Comparison of ENCODE assay signal across 9 mouse cellular contexts in the genomic region with DNA sequence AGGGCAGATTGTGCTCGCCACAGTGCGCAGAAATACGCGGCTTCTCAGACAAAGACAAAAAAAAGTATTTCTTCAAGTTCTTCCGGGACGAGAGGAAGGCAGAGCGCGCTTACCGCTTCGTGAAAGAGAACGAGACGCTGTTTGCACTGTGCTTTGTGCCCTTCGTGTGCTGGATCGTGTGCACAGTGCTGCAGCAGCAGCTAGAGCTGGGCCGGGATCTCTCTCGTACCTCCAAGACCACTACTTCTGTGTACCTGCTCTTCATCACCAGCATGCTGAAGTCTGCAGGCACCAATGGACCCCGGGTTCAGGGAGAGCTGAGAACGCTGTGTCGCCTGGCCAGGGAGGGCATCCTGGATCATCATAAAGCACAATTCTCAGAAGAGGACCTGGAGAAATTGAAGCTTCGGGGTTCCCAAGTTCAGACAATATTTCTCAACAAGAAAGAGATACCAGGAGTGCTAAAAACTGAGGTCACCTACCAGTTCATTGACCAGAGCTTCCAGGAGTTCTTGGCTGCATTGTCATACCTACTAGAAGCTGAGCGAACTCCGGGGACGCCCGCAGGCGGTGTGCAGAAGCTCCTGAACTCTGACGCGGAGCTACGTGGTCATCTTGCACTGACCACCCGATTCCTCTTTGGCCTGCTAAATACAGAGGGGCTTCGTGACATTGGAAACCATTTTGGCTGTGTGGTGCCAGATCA. TPM values are rescaled to one million over a fixed set of nuclear protein-coding genes. Genes with fewer than 3 reads are reported as not detected.
DNase-seq lines count a peak whose midpoint lies in the region; ATAC-seq and TF ChIP-seq lines count a peak whose summit lies in the region.
"Had no signal": no experiment of that assay in that cellular context is flagged by ENCODE, and none has a peak within 500 bp of the region (broad histone marks: within the 10 kb centered on the region; RNA-seq: fewer than 3 reads in every experiment).

No protein-coding gene starts in this region.

- H3K9ac ChIP-seq in liver, embryonic 14.5 days (replicated peaks) = no peak overlapping the region

- DNase-seq in frontal cortex, postnatal 10 days (ENCODE audit: low spot score in 2 of 2) = no peak
- peak; percentile 32 for DNase-seq in thymus, postnatal 0 days (ENCODE audit: low spot score)
- no peak for DNase-seq in thymus, postnatal 14 days
- DNase-seq in liver, embryonic 14.5 days (ENCODE audit: low read depth in 3 of 3, low spot score in 3 of 3) = no peak
- DNase-seq in ovary, postnatal 14 days (ENCODE audit: low spot score) = no peak
- no peak for DNase-seq in gastrocnemius, postnatal 4 days (ENCODE audit: low spot score in 2 of 2)

- no peak for TF ChIP-seq CTCF in liver, embryonic 14.5 days (IDR thresholded peaks at IDR 0.05; ENCODE audit: low read depth)

- ATAC-seq in frontal cortex, adult (ENCODE audit: low TSS enrichment) = peak; percentile 57; the same call in 1 of the 2 replicates
- ATAC-seq in liver, embryonic 14.5 days (ENCODE audit: insufficient read depth) = no peak
- ATAC-seq in megakaryocyte progenitor cell, adult 5-6 weeks (replicated peaks; ENCODE audit: poor library complexity) = no peak

- H3K4me1 ChIP-seq in liver, embryonic 14.5 days (replicated peaks; ENCODE audit: control insufficient read depth in 2 of 2, insufficient read depth in 2 of 2, low read length in 1 of 2) = peaks cover 0 to 3% of the 10 kb centered on the region in 2 experiments; a peak in 2 of 4 replicates

- 21% methylated on average over 30 of the region's 30 CpGs for WGBS in liver, embryonic 14.5 days (ENCODE audit: insufficient replicate concordance)

- H3K36me3 ChIP-seq in liver, embryonic 14.5 days (replicated peaks; ENCODE audit: control insufficient read depth, insufficient read depth, low read depth) = no peaks in the 10 kb centered on the region

- H3K27me3 ChIP-seq in liver, embryonic 14.5 days (ENCODE audit: control insufficient read depth, insufficient read depth, low read length) = peaks cover 40% of the 10 kb centered on the region

- H3K27ac ChIP-seq in liver, embryonic 14.5 days = no peak overlapping the region

- peak overlapping the region; percentile 44 for H3K4me2 ChIP-seq in liver, embryonic 14.5 days (ENCODE audit: low read depth)

- H3K9me3 ChIP-seq in liver, embryonic 14.5 days (ENCODE audit: control insufficient read depth, low read length) = no peaks in the 10 kb centered on the region

- no peak for TF ChIP-seq EP300 in liver, embryonic 14.5 days (IDR thresholded peaks at IDR 0.05; ENCODE audit: low read depth)

- no peak overlapping the region for H3K4me3 ChIP-seq in liver, embryonic 14.5 days (ENCODE audit: insufficient read depth in 1 of 2, low read depth in 2 of 2, low read length in 2 of 2)

RNA-seq across cellular contexts. Expression of gene Nlrp6, which starts 2.5 kb away (rescaled TPM):
- polyA plus RNA-seq in thymus, postnatal 0 days (2015; fragmentation: Nextera tagmentation; extraction: Ambion mirVana) = 0.74 and 0.81 TPM in 2 replicates
- 6.3 and 6.5 TPM in 2 replicates for polyA plus RNA-seq in liver, embryonic 14.5 days (2012; rRNA removed)
- polyA plus RNA-seq in liver, embryonic 14.5 days (2014; fragmentation: Nextera tagmentation; extraction: Ambion mirVana) = 2.6 and 3.2 TPM in 2 replicates
- not detected in 2 replicates for total RNA-seq in megakaryocyte progenitor cell, adult 5-6 weeks (2015)
- not detected in 2 replicates for total RNA-seq in megakaryocyte progenitor cell, adult 5-6 weeks (2017)
- under 1 TPM in 1 of 2 experiments, not detected in 1; 0.08 TPM for total RNA-seq in gastrocnemius, postnatal 4 days (2021)

RNA-seq across cellular contexts. Expression of gene Pgghg, which starts 18.0 kb away (rescaled TPM):
- polyA plus RNA-seq in thymus, postnatal 0 days (2015; fragmentation: Nextera tagmentation; extraction: Ambion mirVana) = 15.5 and 18.6 TPM in 2 replicates
- polyA plus RNA-seq in liver, embryonic 14.5 days (2012; rRNA removed) = 7.2 TPM in 2 replicates
- 4.5 and 4.9 TPM in 2 replicates for polyA plus RNA-seq in liver, embryonic 14.5 days (2014; fragmentation: Nextera tagmentation; extraction: Ambion mirVana)
- 5.1 and 7.3 TPM in 2 replicates for total RNA-seq in megakaryocyte progenitor cell, adult 5-6 weeks (2015)
- total RNA-seq in megakaryocyte progenitor cell, adult 5-6 weeks (2017) = 8.2 and 9.0 TPM in 2 replicates
- total RNA-seq in gastrocnemius, postnatal 4 days (2021) = 10 to 100 TPM; 15.8 to 16.6 TPM

RNA-seq across cellular contexts. Expression of gene Cox8b, which starts 23.0 kb away (rescaled TPM):
- 1.9 and 3.2 TPM in 2 replicates for polyA plus RNA-seq in thymus, postnatal 0 days (2015; fragmentation: Nextera tagmentation; extraction: Ambion mirVana)
- not detected in 2 replicates for polyA plus RNA-seq in liver, embryonic 14.5 days (2012; rRNA removed)
- not detected in 2 replicates for polyA plus RNA-seq in liver, embryonic 14.5 days (2014; fragmentation: Nextera tagmentation; extraction: Ambion mirVana)
- total RNA-seq in megakaryocyte progenitor cell, adult 5-6 weeks (2015) = not detected in 2 replicates
- not detected in 2 replicates for total RNA-seq in megakaryocyte progenitor cell, adult 5-6 weeks (2017)
- 100 to 1,000 TPM; 754 to 792 TPM for total RNA-seq in gastrocnemius, postnatal 4 days (2021)
- polyA plus RNA-seq: testis, adult 2 months had no signal

RNA-seq across cellular contexts. Expression of gene Ifitm5, which starts 26.9 kb away (rescaled TPM):
- 0.39 and 0.63 TPM in 2 replicates for polyA plus RNA-seq in thymus, postnatal 0 days (2015; fragmentation: Nextera tagmentation; extraction: Ambion mirVana)
- 0.17 and 0.33 TPM in 2 replicates for polyA plus RNA-seq in liver, embryonic 14.5 days (2012; rRNA removed)
- 0.30 and 0.32 TPM in 2 replicates for polyA plus RNA-seq in liver, embryonic 14.5 days (2014; fragmentation: Nextera tagmentation; extraction: Ambion mirVana)
- total RNA-seq in megakaryocyte progenitor cell, adult 5-6 weeks (2015) = 0.83 and 1.1 TPM in 2 replicates
- total RNA-seq in megakaryocyte progenitor cell, adult 5-6 weeks (2017) = not detected in 2 replicates
- total RNA-seq in gastrocnemius, postnatal 4 days (2021) = 1 to 10 TPM; 2.0 to 2.4 TPM

RNA-seq across cellular contexts. Expression of gene Gm45717, which starts 32.5 kb away (rescaled TPM):
- not detected in 2 replicates for polyA plus RNA-seq in thymus, postnatal 0 days (2015; fragmentation: Nextera tagmentation; extraction: Ambion mirVana)
- not detected in 2 replicates for polyA plus RNA-seq in liver, embryonic 14.5 days (2012; rRNA removed)
- polyA plus RNA-seq in liver, embryonic 14.5 days (2014; fragmentation: Nextera tagmentation; extraction: Ambion mirVana) = not detected in 2 replicates
- not detected in 2 replicates for total RNA-seq in megakaryocyte progenitor cell, adult 5-6 weeks (2015)
- total RNA-seq in megakaryocyte progenitor cell, adult 5-6 weeks (2017) = 1.1 TPM in 1 of 2 replicates, not detected in the other
- total RNA-seq in gastrocnemius, postnatal 4 days (2021) = not detected
- polyA plus RNA-seq: testis, adult 2 months had no signal

Comparison
In these comparisons a context has a peak if more than half of its experiments do, and no peak if none do; other contexts are left out.
1. RNA of gene Cox8b, which starts 23.0 kb away (total RNA-seq): 754 to 792 TPM in gastrocnemius, postnatal 4 days; not detected in megakaryocyte progenitor cell, adult 5-6 weeks; every median in the first group is over 100 times any median in the second.